Mouse (Mus musculus) heart, embryonic 10.5 days (tissue): ENCODE results near the gene Stard5. TPM values are rescaled to one million over a fixed set of nuclear protein-coding genes. Genes with fewer than 3 reads are reported as not detected.

Experiments
- DNase-seq: peaks from one replicate; pipeline ENCODE4 v3.0.0-alpha.2; 2017; ENCODE audit warnings: low spot score
- H3K27ac ChIP-seq: fragments of 300-500 bp; sonication (generic); 2 replicates; pipeline ENCODE4 v1.5.1; 2016; ENCODE audit warnings: mild to moderate bottlenecking
- H3K27me3 ChIP-seq: fragments of 300-500 bp; sonication (generic); 2 replicates; pipeline ENCODE4 v1.6.1; 2016; ENCODE audit warnings: mild to moderate bottlenecking; ENCODE audit not compliant: poor library complexity, insufficient read depth, severe bottlenecking
- H3K36me3 ChIP-seq: fragments of 300-500 bp; sonication (generic); 2 replicates; pipeline ENCODE4 v1.6.1; 2016; ENCODE audit warnings: mild to moderate bottlenecking, moderate library complexity
- H3K4me1 ChIP-seq: fragments of 300-500 bp; sonication (generic); 2 replicates; pipeline ENCODE4 v1.6.1; 2016; ENCODE audit warnings: mild to moderate bottlenecking
- H3K4me3 ChIP-seq: fragments of 300-500 bp; sonication (generic); 2 replicates; pipeline ENCODE4 v1.5.1; 2016; ENCODE audit warnings: mild to moderate bottlenecking, moderate library complexity
- H3K9me3 ChIP-seq: fragments of 300-500 bp; sonication (generic); 2 replicates; pipeline ENCODE4 v1.6.1; 2016; ENCODE audit warnings: mild to moderate bottlenecking, moderate library complexity
- WGBS: fragments of 180-500 bp; shearing (Covaris S2); methylation state at CpG from one replicate; pipeline ENCODE4 v1.1.7; 2016; 5-methylcytosine and 5-hydroxymethylcytosine counted together
- polyA plus RNA-seq: library from polyadenylated mRNA; unstranded; fragments of >200 nt; fragmentation: Nextera tagmentation; extraction: Ambion mirVana; gene quantifications from 2 replicates; pipeline ENCODE4 v1.2.1, GENCODE M21; 2016

Gene Stard5
- polyA plus RNA-seq, 1 experiment from 2014 or later = 28.9 TPM

DNA sequence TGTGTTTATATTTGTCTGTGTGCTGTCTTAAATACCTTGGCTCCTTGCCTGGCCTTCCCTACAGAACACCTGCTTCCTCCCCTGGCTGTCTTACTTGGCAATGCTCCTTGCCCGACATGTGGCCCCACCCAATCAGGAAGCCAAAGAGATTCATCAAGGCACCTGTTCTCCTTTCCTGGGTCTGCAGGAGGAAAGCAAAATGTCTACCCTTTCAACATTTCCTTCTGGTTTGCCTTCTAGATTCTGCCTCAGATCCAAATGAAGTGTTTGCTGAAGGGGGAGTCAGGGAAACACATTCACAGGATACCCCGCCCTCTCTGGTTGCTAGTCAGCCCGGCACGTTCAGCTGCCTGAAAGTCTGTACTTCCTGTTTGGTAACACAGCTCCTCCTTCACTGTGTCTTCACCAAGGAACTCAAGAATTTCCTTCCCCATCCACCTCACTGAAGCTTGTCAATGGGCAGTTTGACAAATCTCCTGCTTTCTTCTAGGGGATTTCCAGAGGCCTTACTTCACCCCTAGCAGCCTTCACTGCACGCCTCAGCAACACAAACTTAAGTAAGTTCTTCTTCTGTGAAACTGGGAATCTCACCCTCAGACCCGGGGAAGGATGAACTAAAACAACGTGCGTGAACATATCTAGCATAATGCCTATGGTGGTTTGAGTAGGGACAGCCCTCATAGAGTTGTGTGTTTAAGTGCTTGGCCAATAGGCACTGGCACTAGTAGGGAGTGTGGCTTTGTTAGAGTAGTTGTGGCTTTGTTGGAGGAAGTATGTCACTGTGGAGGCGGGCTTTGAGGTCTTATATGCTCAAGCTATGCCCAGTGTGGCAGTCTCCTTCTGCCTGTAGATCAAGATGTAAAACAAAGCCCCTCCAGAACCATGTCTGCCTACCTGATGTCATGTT, 27.7 kb downstream of the Stard5 start:
- WGBS = 80% methylated on average over 9 of the region's 9 CpGs

DNA sequence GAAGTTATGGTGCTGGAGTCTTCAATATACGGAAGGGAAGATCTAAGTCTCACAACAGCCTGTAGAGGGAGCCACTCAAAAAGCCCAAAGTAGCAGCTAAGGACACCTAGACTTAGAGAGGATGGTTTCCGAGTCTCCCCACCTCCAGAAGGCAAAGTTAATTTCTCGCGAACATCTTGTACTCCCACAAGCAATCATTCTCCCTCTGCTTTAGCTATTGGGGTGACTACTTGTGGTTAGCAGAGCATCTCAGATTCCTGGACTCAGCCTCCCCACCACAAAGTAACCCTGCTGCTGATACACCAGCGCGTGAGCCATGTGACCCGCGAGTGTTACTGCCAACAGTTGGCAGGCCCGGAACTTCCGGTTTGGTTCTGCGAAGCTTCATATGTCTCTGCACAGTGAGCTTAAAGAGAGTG, 28.5 kb downstream of the Stard5 start:
- 90% methylated on average over 11 of the region's 11 CpGs for WGBS
- no peak overlapping the region for H3K27ac ChIP-seq
- H3K27me3 ChIP-seq = no peaks in the 10 kb centered on the region
- no peak overlapping the region for H3K4me3 ChIP-seq
- H3K4me1 ChIP-seq = no peaks in the 10 kb centered on the region
- H3K36me3 ChIP-seq = no peaks in the 10 kb centered on the region
- H3K9me3 ChIP-seq = no peaks in the 10 kb centered on the region
- DNase-seq = no peak

More for the DNA sequence above, 27.7 kb downstream of the Stard5 start:
- no peak for DNase-seq
- no peak overlapping the region for H3K27ac ChIP-seq
- no peaks in the 10 kb centered on the region for H3K27me3 ChIP-seq
- H3K4me1 ChIP-seq = no peaks in the 10 kb centered on the region
- H3K9me3 ChIP-seq = no peaks in the 10 kb centered on the region
- no peak overlapping the region for H3K4me3 ChIP-seq
- H3K36me3 ChIP-seq = no peaks in the 10 kb centered on the region

GRCm38 (mm10) chr7:83661031-83661430, 29.3 kb downstream of the Stard5 start:
- 85% methylated on average over 10 of the region's 10 CpGs for WGBS
- no peaks in the 10 kb centered on the region for H3K4me1 ChIP-seq
- no peak for DNase-seq

GRCm38 (mm10) chr7:83661763-83662162, 30.0 kb downstream of the Stard5 start:
- Histone ChIP-seq H3K9me3 (no peaks in the 10 kb centered on the region), H3K4me3 (no peak overlapping the region), H3K4me1 (no peaks in the 10 kb centered on the region), H3K27ac (no peak overlapping the region), H3K36me3 (no peaks in the 10 kb centered on the region), H3K27me3 (no peaks in the 10 kb centered on the region)
- WGBS = 88% methylated on average over 3 of the region's 3 CpGs
- no peak for DNase-seq

More at GRCm38 (mm10) chr7:83661031-83661430, 29.3 kb downstream of the Stard5 start:
- no peaks in the 10 kb centered on the region for H3K36me3 ChIP-seq
- no peak overlapping the region for H3K4me3 ChIP-seq
- no peak overlapping the region for H3K27ac ChIP-seq
- no peaks in the 10 kb centered on the region for H3K27me3 ChIP-seq
- no peaks in the 10 kb centered on the region for H3K9me3 ChIP-seq

GRCm38 (mm10) chr7:83662711-83663375, 31.1 kb downstream of the Stard5 start:
- Histone ChIP-seq H3K4me3 (no peak overlapping the region), H3K4me1 (no peaks in the 10 kb centered on the region), H3K9me3 (no peaks in the 10 kb centered on the region), H3K36me3 (no peaks in the 10 kb centered on the region), H3K27ac (no peak overlapping the region), H3K27me3 (peaks cover 6% of the 10 kb centered on the region; the same call in 1 of the 2 replicates)
- no peak for DNase-seq
- 79% methylated on average over 6 of the region's 6 CpGs for WGBS

GRCm38 (mm10) chr7:83666087-83666595, 34.4 kb downstream of the Stard5 start:
- no peak for DNase-seq
- no peaks in the 10 kb centered on the region for H3K36me3 ChIP-seq
- WGBS = 86% methylated on average over 4 of the region's 4 CpGs
- H3K27me3 ChIP-seq = peaks cover 6% of the 10 kb centered on the region; the same call in 1 of the 2 replicates
- no peak overlapping the region for H3K4me3 ChIP-seq
- no peak overlapping the region for H3K27ac ChIP-seq
- H3K9me3 ChIP-seq = no peaks in the 10 kb centered on the region
- no peaks in the 10 kb centered on the region for H3K4me1 ChIP-seq

GRCm38 (mm10) chr7:83667936-83668645, 36.3 kb downstream of the Stard5 start:
- no peak for DNase-seq
- Histone ChIP-seq H3K9me3 (no peaks in the 10 kb centered on the region), H3K27ac (no peak overlapping the region), H3K36me3 (no peaks in the 10 kb centered on the region), H3K4me1 (no peaks in the 10 kb centered on the region), H3K27me3 (peaks cover 6% of the 10 kb centered on the region; the same call in 1 of the 2 replicates), H3K4me3 (no peak overlapping the region)
- 76% methylated on average over 5 of the region's 5 CpGs for WGBS

GRCm38 (mm10) chr7:83668724-83669123, 37.0 kb downstream of the Stard5 start:
- no peaks in the 10 kb centered on the region for H3K9me3 ChIP-seq
- WGBS = 11% methylated on average over 1 of the region's 1 CpGs
- H3K27me3 ChIP-seq = peaks cover 6% of the 10 kb centered on the region; the same call in 1 of the 2 replicates
- no peaks in the 10 kb centered on the region for H3K4me1 ChIP-seq
- no peak for DNase-seq
- H3K36me3 ChIP-seq = no peaks in the 10 kb centered on the region
- no peak overlapping the region for H3K4me3 ChIP-seq
- H3K27ac ChIP-seq = no peak overlapping the region

DNA sequence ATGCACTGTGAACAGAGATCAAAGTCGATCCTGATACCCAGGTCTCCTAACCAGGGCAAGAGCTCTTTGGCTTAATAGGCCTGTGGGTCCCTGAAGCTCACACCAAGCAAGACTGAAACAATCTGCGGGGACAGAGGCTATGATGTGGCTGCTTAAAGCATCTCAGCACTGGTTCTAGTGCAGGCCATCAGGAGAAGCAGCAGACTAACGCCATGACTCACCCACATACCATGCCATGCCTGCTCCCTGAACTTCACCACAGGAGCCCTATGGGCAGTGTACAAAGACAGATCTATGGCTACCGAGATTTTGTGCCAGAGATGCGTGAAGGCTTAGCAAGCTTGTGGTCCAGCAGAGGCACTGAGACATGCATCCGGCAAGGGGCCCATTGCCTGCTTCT, 39.8 kb downstream of the Stard5 start:
- 75% methylated on average over 6 of the region's 6 CpGs for WGBS
- Histone ChIP-seq H3K36me3 (no peaks in the 10 kb centered on the region), H3K9me3 (no peaks in the 10 kb centered on the region), H3K27ac (no peak overlapping the region), H3K4me3 (no peak overlapping the region), H3K27me3 (peaks cover 6% of the 10 kb centered on the region; the same call in 1 of the 2 replicates), H3K4me1 (no peaks in the 10 kb centered on the region)
- no peak for DNase-seq

GRCm38 (mm10) chr7:83675545-83676254, 43.9 kb downstream of the Stard5 start:
- Histone ChIP-seq H3K27ac (no peak overlapping the region), H3K27me3 (peaks cover 5% of the 10 kb centered on the region; the same call in 1 of the 2 replicates), H3K4me1 (no peaks in the 10 kb centered on the region), H3K4me3 (no peak overlapping the region), H3K36me3 (no peaks in the 10 kb centered on the region), H3K9me3 (no peaks in the 10 kb centered on the region)
- WGBS = 29% methylated on average over 5 of the region's 5 CpGs
- DNase-seq = no peak

DNA sequence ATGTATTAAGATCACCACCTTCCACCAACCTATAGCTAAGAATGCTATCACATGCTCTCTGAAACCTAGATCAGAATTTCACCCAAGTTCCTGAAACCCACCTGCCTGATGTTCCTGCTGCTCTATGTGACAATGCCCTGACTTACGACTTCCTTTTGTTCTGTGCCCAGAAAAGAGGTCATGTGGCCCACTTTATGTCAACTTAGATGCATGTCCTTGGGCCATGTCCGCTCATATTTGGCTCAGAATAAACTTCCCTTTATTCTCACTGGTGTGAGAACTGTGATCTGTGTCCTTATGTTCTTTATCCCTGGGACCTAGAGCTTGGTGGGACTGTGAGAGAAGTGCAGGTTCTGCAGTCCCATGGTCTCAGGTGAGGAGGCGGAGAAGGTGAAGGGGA, 45.5 kb downstream of the Stard5 start:
- DNase-seq = no peak
- H3K4me1 ChIP-seq = no peaks in the 10 kb centered on the region
- WGBS = 77% methylated on average over 3 of the region's 3 CpGs
- no peak overlapping the region for H3K4me3 ChIP-seq
- no peaks in the 10 kb centered on the region for H3K36me3 ChIP-seq
- no peaks in the 10 kb centered on the region for H3K9me3 ChIP-seq
- H3K27ac ChIP-seq = no peak overlapping the region
- peaks cover 5% of the 10 kb centered on the region; the same call in 1 of the 2 replicates for H3K27me3 ChIP-seq

DNA sequence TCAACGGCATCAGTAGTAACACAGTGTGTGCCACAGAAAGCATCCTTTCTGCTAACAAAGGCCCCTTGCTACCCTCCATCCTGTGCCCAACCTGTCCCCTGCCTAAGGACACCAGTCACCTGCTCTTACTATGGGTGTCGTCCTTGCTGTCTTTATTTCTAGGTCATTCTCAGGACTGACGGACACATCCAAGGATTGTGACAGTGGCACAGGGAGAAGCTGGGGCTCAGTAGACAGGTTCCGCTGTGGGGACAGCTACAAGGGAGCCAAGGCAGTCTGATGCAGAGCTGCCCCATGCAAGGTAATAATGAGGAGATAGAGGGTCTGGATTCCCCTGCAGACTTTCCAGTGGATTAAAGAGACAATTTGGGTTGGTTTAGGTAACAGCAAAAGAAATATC, 46.7 kb downstream of the Stard5 start:
- H3K4me3 ChIP-seq = no peak overlapping the region
- DNase-seq = no peak
- 87% methylated on average over 4 of the region's 4 CpGs for WGBS
- H3K4me1 ChIP-seq = no peaks in the 10 kb centered on the region
- no peaks in the 10 kb centered on the region for H3K9me3 ChIP-seq
- H3K36me3 ChIP-seq = no peaks in the 10 kb centered on the region
- H3K27me3 ChIP-seq = peaks cover 5% of the 10 kb centered on the region; the same call in 1 of the 2 replicates
- H3K27ac ChIP-seq = no peak overlapping the region
